Mouse (Mus musculus) ES-Bruce4 (cell line): ENCODE results near the gene Bak1. TPM values are rescaled to one million over a fixed set of nuclear protein-coding genes. Genes with fewer than 3 reads are reported as not detected.

Experiments used
- H3K27ac ChIP-seq: 2 replicates; pipeline ENCODE4 v1.5.1; 2012; ENCODE audit warnings: low read length, inconsistent platforms; ENCODE audit not compliant: insufficient read depth
- H3K27me3 ChIP-seq: 2 replicates; pipeline ENCODE4 v1.6.1; 2012; ENCODE audit warnings: mild to moderate bottlenecking, low read length, inconsistent platforms; ENCODE audit not compliant: control insufficient read depth, poor library complexity, insufficient read depth, severe bottlenecking
- H3K36me3 ChIP-seq: 2 replicates; pipeline ENCODE4 v1.6.1; 2012; ENCODE audit warnings: inconsistent platforms, mild to moderate bottlenecking, low read length, moderate library complexity; ENCODE audit not compliant: control insufficient read depth, poor library complexity, insufficient read depth, severe bottlenecking
- H3K4me1 ChIP-seq: one replicate; pipeline ENCODE4 v1.8.1; 2011; ENCODE audit warnings: low read length; ENCODE audit not compliant: control insufficient read depth, insufficient read depth
- H3K4me3 ChIP-seq: 2 replicates; pipeline ENCODE4 v1.5.1; 2011; ENCODE audit warnings: low read depth, mild to moderate bottlenecking, low read length
- H3K9ac ChIP-seq: 2 replicates; pipeline ENCODE4 v1.6.1; 2012; ENCODE audit warnings: low read depth, mild to moderate bottlenecking, inconsistent platforms; ENCODE audit not compliant: poor library complexity, severe bottlenecking
- H3K9me3 ChIP-seq: replicated peaks from 2 replicates; pipeline ENCODE4 v1.6.1; 2012; ENCODE audit warnings: mild to moderate bottlenecking, low read length, inconsistent platforms; ENCODE audit not compliant: control insufficient read depth, poor library complexity, insufficient read depth, severe bottlenecking
- CTCF ChIP-seq: IDR thresholded peaks from one replicate; pipeline ENCODE4 v1.8.1; 2011; ENCODE audit warnings: low read depth, low read length
- EP300 ChIP-seq: IDR thresholded peaks from 2 replicates; pipeline ENCODE4 v1.6.1; 2011; ENCODE audit warnings: low read depth, low read length; ENCODE audit not compliant: insufficient read depth
- POLR2A ChIP-seq: IDR thresholded peaks from one replicate; pipeline ENCODE4 v1.8.1; 2011; ENCODE audit warnings: low read length; ENCODE audit not compliant: insufficient read depth
- polyA plus RNA-seq: library from polyadenylated mRNA; stranded (reverse); fragments of >200 nt; gene quantifications from 2 replicates; pipeline ENCODE4 v1.2.4, GENCODE M21; 2011; ENCODE audit warnings: low read depth; ENCODE audit not compliant: missing spikeins, insufficient read depth, insufficient read length

Gene Bak1
- polyA plus RNA-seq, 1 experiment = 66.6 TPM

- H3K9ac ChIP-seq = peak overlapping the region; percentile 8; the same call in 1 of the 2 replicates
- no peaks in the 10 kb centered on the region for H3K9me3 ChIP-seq
- H3K4me3 ChIP-seq = peak overlapping the region; percentile 9; the same call in 1 of the 2 replicates
- H3K27me3 ChIP-seq = no peaks in the 10 kb centered on the region
- no peaks in the 10 kb centered on the region for H3K36me3 ChIP-seq
- TF ChIP-seq CTCF (no peak), POLR2A (no peak), EP300 (no peak)
- peaks cover 7% of the 10 kb centered on the region for H3K4me1 ChIP-seq
- H3K27ac ChIP-seq = no peak overlapping the region
Measured at GRCm38 (mm10) chr17:27004903-27005485, 23.8 kb downstream of the Bak1 start.

GRCm38 (mm10) chr17:27004431-27004830 lies 24.4 kb downstream of the Bak1 start:
- no peaks in the 10 kb centered on the region for H3K9me3 ChIP-seq
- 0 out of 2 replicates have a peak, but pooled peaks have one; percentile 20 for TF ChIP-seq EP300
- peak; percentile 98 for TF ChIP-seq CTCF
- TF ChIP-seq POLR2A = no peak
- no peak overlapping the region for H3K4me3 ChIP-seq
- no peaks in the 10 kb centered on the region for H3K36me3 ChIP-seq
- no peaks in the 10 kb centered on the region for H3K27me3 ChIP-seq
- no peak overlapping the region for H3K27ac ChIP-seq
- no peak overlapping the region for H3K9ac ChIP-seq
- peaks cover 4% of the 10 kb centered on the region for H3K4me1 ChIP-seq

- H3K9me3 ChIP-seq = no peaks in the 10 kb centered on the region
- no peak overlapping the region for H3K9ac ChIP-seq
- peaks cover 4% of the 10 kb centered on the region for H3K4me1 ChIP-seq
- H3K36me3 ChIP-seq = no peaks in the 10 kb centered on the region
- no peak overlapping the region for H3K27ac ChIP-seq
- no peak for TF ChIP-seq POLR2A
- no peak for TF ChIP-seq EP300
- peak; percentile 72 for TF ChIP-seq CTCF
- no peaks in the 10 kb centered on the region for H3K27me3 ChIP-seq
- H3K4me3 ChIP-seq = no peak overlapping the region
Measured at GRCm38 (mm10) chr17:27001889-27002288, 26.9 kb downstream of the Bak1 start.

- H3K9me3 ChIP-seq = no peaks in the 10 kb centered on the region
- no peak overlapping the region for H3K27ac ChIP-seq
- H3K27me3 ChIP-seq = no peaks in the 10 kb centered on the region
- H3K4me1 ChIP-seq = peaks cover 4% of the 10 kb centered on the region
- H3K9ac ChIP-seq = peak overlapping the region; percentile 9; the same call in 1 of the 2 replicates
- TF ChIP-seq POLR2A = no peak
- peak; percentile 48; the same call in 1 of the 2 replicates for TF ChIP-seq EP300
- peak; percentile 91 for TF ChIP-seq CTCF
- no peaks in the 10 kb centered on the region for H3K36me3 ChIP-seq
- H3K4me3 ChIP-seq = peak overlapping the region; percentile 41
Measured at GRCm38 (mm10) chr17:27001151-27001550, 27.7 kb downstream of the Bak1 start.

GRCm38 (mm10) chr17:26999996-27000395 lies 28.8 kb downstream of the Bak1 start:
- TF ChIP-seq POLR2A (no peak), EP300 (no peak), CTCF (no peak)
- H3K4me3 ChIP-seq = no peak overlapping the region
- H3K9me3 ChIP-seq = no peaks in the 10 kb centered on the region
- H3K9ac ChIP-seq = no peak overlapping the region
- peaks cover 2% of the 10 kb centered on the region for H3K4me1 ChIP-seq
- H3K36me3 ChIP-seq = no peaks in the 10 kb centered on the region
- H3K27ac ChIP-seq = no peak overlapping the region
- H3K27me3 ChIP-seq = no peaks in the 10 kb centered on the region

- H3K4me3 ChIP-seq = no peak overlapping the region
- no peak for TF ChIP-seq POLR2A
- no peak for TF ChIP-seq CTCF
- TF ChIP-seq EP300 = no peak
- no peaks in the 10 kb centered on the region for H3K27me3 ChIP-seq
- H3K36me3 ChIP-seq = no peaks in the 10 kb centered on the region
- no peak overlapping the region for H3K9ac ChIP-seq
- H3K9me3 ChIP-seq = no peaks in the 10 kb centered on the region
- peaks cover 2% of the 10 kb centered on the region for H3K4me1 ChIP-seq
- no peak overlapping the region for H3K27ac ChIP-seq
Measured at GRCm38 (mm10) chr17:26998283-26998682, 30.5 kb downstream of the Bak1 start.
